Mouse (Mus musculus) kidney, embryonic 14.5 days (tissue): Measurements from ENCODE around the gene Slc1a1. TPM values are rescaled to one million over a fixed set of nuclear protein-coding genes. Genes with fewer than 3 reads are reported as not detected.

Experiments
- ATAC-seq: fragments of 200-750 bp; cut with Nextera tagmentation; 2 replicates; pipeline ENCODE4 v1.8.0; 2017; ENCODE audit warnings: moderate number of reproducible peaks, mild to moderate bottlenecking, moderate TSS enrichment, moderate library complexity; ENCODE audit not compliant: low FRiP score, low TSS enrichment
- H3K27ac ChIP-seq: fragments of 300-500 bp; sonication (generic); 2 replicates; pipeline ENCODE4 v1.5.1; 2014; ENCODE audit warnings: low read depth, mild to moderate bottlenecking, low read length, moderate library complexity, mixed read lengths
- H3K27me3 ChIP-seq: fragments of 300-500 bp; sonication (generic); 2 replicates; pipeline ENCODE4 v1.6.1; 2014; ENCODE audit warnings: mild to moderate bottlenecking, low read length; ENCODE audit not compliant: control insufficient read depth, insufficient read depth
- H3K36me3 ChIP-seq: fragments of 300-500 bp; sonication (generic); 2 replicates; pipeline ENCODE4 v1.6.1; 2014; ENCODE audit warnings: low read length, mixed read lengths; ENCODE audit not compliant: control insufficient read depth, insufficient read depth
- H3K4me1 ChIP-seq: fragments of 300-500 bp; sonication (generic); 2 replicates; pipeline ENCODE4 v1.6.1; 2014; ENCODE audit warnings: low read length, mixed read lengths; ENCODE audit not compliant: control insufficient read depth, insufficient read depth
- H3K4me2 ChIP-seq: fragments of 300-500 bp; sonication (generic); replicated peaks from 2 replicates; pipeline ENCODE4 v1.6.1; 2014; ENCODE audit warnings: low read depth, mild to moderate bottlenecking, low read length
- H3K4me3 ChIP-seq: fragments of 300-500 bp; sonication (generic); 2 replicates; pipeline ENCODE4 v1.5.1; 2014; ENCODE audit warnings: mild to moderate bottlenecking, low read length
- H3K9ac ChIP-seq: fragments of 300-500 bp; sonication (generic); 2 replicates; pipeline ENCODE4 v1.6.1; 2014; ENCODE audit warnings: low read depth, mild to moderate bottlenecking, low read length, moderate library complexity
- H3K9me3 ChIP-seq: fragments of 300-500 bp; sonication (generic); 2 replicates; pipeline ENCODE4 v1.6.1; 2016; ENCODE audit warnings: low read length; ENCODE audit not compliant: control insufficient read depth
- WGBS: fragments of 180-500 bp; shearing (Covaris S2); extraction: QIAGEN DNeasy Blood & Tissue Kit; methylation state at CpG from one replicate; pipeline ENCODE4 v1.1.7; 2014; 5-methylcytosine and 5-hydroxymethylcytosine counted together
- polyA plus RNA-seq: library from polyadenylated mRNA; unstranded; fragments of >200 nt; fragmentation: Nextera tagmentation; extraction: Ambion mirVana; gene quantifications from 2 replicates; pipeline ENCODE4 v1.2.1, GENCODE M21; 2014

Slc1a1 gene
- polyA plus RNA-seq, 1 experiment from 2014 or later = 1.3 TPM

DNA sequence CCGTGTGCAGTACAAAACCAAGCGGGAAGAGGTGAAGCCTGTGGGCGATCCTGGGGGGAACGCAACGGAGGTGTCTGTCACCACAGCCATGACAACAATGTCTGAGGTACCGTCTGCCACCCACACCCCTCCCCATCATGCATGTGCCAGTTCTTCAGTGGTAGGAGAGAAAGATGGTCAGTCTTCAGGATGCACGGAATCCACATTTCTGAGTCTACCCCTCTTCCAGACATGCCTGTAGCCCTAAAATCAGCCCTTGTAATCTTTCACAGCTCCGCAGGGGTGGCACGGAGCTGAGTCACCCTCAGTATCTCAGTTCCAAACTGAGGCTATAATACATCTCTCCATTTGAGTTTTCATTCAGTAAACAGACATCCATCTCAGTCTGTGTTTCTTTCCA lies 62.6 kb downstream of the Slc1a1 start:
- Histone ChIP-seq H3K27ac (no peak overlapping the region), H3K9me3 (no peaks in the 10 kb centered on the region), H3K27me3 (0 out of 2 replicates have a peak, but pooled peaks cover 5% of the 10 kb centered on the region), H3K4me2 (no peak overlapping the region), H3K9ac (no peak overlapping the region), H3K4me1 (no peaks in the 10 kb centered on the region), H3K4me3 (no peak overlapping the region), H3K36me3 (no peaks in the 10 kb centered on the region)
- ATAC-seq = no peak
- 84% methylated on average over 9 of the region's 9 CpGs for WGBS

- 0 out of 2 replicates have a peak, but pooled peaks cover 4% of the 10 kb centered on the region for H3K27me3 ChIP-seq
- H3K9ac ChIP-seq = no peak overlapping the region
- ATAC-seq = no peak
- no peak overlapping the region for H3K4me3 ChIP-seq
- H3K4me1 ChIP-seq = no peaks in the 10 kb centered on the region; the same call in 1 of the 2 replicates
- no peak overlapping the region for H3K27ac ChIP-seq
- no peak overlapping the region for H3K4me2 ChIP-seq
- 95% methylated on average over 2 of the region's 2 CpGs for WGBS
- H3K9me3 ChIP-seq = no peaks in the 10 kb centered on the region
- H3K36me3 ChIP-seq = no peaks in the 10 kb centered on the region
These were observed 65.9 kb downstream of the Slc1a1 start for GRCm38 (mm10) chr19:28900771-28901170.

- 6% methylated on average over 2 of the region's 2 CpGs for WGBS
- no peak overlapping the region for H3K9ac ChIP-seq
- no peak overlapping the region for H3K4me3 ChIP-seq
- H3K36me3 ChIP-seq = no peaks in the 10 kb centered on the region
- H3K9me3 ChIP-seq = no peaks in the 10 kb centered on the region
- H3K27ac ChIP-seq = no peak overlapping the region
- H3K27me3 ChIP-seq = no peaks in the 10 kb centered on the region
- H3K4me1 ChIP-seq = no peaks in the 10 kb centered on the region; the same call in 1 of the 2 replicates
- H3K4me2 ChIP-seq = no peak overlapping the region
- peak; percentile 88 for ATAC-seq
These were observed 67.3 kb downstream of the Slc1a1 start for GRCm38 (mm10) chr19:28902111-28902510.

DNA sequence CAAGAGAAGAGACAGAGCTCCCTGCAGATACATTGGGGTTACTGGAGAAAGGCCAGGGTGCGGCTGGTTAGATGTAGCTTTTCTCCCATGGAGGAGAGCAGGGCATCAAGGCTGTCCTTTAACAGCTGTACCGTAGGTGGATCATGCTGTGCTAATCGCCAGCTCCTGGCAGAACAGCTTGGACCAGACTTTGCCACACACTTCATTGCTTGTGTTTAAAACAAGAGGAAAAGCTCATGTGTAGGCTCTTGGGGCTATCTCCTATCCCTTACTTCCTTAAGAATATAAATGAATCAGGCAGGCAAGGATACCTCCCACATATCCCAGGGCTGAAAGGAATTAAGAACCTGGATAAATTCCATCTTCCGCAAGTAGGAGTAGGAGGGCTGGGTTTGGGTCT lies 68.0 kb downstream of the Slc1a1 start:
- ATAC-seq = no peak
- Histone ChIP-seq H3K27me3 (no peaks in the 10 kb centered on the region), H3K4me1 (no peaks in the 10 kb centered on the region; the same call in 1 of the 2 replicates), H3K4me2 (no peak overlapping the region), H3K4me3 (no peak overlapping the region), H3K9me3 (no peaks in the 10 kb centered on the region), H3K36me3 (no peaks in the 10 kb centered on the region), H3K27ac (no peak overlapping the region), H3K9ac (no peak overlapping the region)
- 71% methylated on average over 4 of the region's 4 CpGs for WGBS

DNA sequence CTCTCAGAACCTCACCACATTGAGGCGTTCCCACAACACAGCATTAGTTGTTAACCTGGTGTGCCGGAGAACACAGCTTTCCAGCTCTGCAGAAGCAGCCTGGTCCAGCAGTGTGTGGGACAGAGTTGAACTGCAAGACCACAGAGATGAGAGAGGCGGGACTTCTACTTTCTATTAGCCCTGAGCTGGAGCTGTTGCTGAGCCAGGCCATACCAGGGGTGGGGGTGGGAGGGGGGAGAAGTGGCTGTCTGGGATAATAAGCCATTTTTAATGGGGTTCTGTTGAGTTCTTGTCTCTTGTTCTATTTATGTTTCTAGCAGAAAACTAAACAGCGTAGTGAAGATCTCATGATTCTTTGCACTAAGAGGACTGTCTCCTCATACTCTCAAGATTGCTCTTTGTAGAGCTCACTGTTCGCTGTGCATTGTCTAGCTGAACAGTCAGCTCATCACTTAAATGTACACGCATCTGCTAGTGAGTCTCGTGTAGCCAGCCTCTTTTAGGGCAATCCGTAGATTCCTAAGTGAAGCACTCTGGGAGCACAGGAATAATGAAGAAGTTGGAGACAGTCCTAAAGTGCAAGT lies 68.8 kb downstream of the Slc1a1 start:
- no peak overlapping the region for H3K4me3 ChIP-seq
- ATAC-seq = no peak
- no peaks in the 10 kb centered on the region for H3K36me3 ChIP-seq
- no peak overlapping the region for H3K4me2 ChIP-seq
- H3K27me3 ChIP-seq = no peaks in the 10 kb centered on the region
- H3K9me3 ChIP-seq = no peaks in the 10 kb centered on the region
- no peak overlapping the region for H3K27ac ChIP-seq
- no peaks in the 10 kb centered on the region; the same call in 1 of the 2 replicates for H3K4me1 ChIP-seq
- no peak overlapping the region for H3K9ac ChIP-seq
- 83% methylated on average over 8 of the region's 8 CpGs for WGBS

DNA sequence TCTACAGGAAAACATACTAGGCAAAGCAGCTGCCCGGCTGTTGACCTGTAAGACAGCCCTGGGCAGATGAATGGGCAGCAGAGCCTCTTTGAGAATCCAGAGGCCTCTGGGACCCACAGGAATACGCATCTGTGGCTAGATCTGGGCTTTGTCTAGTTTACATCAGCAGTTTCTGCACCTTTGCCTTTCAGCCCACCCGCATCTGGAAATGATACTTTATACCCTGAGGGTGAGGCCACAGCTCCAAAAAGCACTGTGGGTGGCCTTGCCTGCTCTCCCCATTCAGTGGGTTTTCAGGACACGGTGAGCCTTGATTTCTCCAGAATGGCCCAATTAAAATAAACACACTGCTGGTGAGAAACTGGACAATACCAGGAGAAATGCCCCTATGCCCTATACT lies 73.3 kb downstream of the Slc1a1 start:
- no peak overlapping the region for H3K4me3 ChIP-seq
- H3K4me2 ChIP-seq = no peak overlapping the region
- WGBS = 64% methylated on average over 4 of the region's 4 CpGs
- no peaks in the 10 kb centered on the region for H3K36me3 ChIP-seq
- no peak overlapping the region for H3K27ac ChIP-seq
- H3K27me3 ChIP-seq = no peaks in the 10 kb centered on the region
- ATAC-seq = no peak
- no peaks in the 10 kb centered on the region for H3K9me3 ChIP-seq
- H3K9ac ChIP-seq = no peak overlapping the region
- H3K4me1 ChIP-seq = no peaks in the 10 kb centered on the region; the same call in 1 of the 2 replicates

- no peaks in the 10 kb centered on the region for H3K36me3 ChIP-seq
- WGBS = 82% methylated on average over 9 of the region's 9 CpGs
- H3K9me3 ChIP-seq = no peaks in the 10 kb centered on the region
- H3K4me2 ChIP-seq = no peak overlapping the region
- H3K9ac ChIP-seq = no peak overlapping the region
- H3K4me3 ChIP-seq = no peak overlapping the region
- H3K27me3 ChIP-seq = no peaks in the 10 kb centered on the region
- no peak for ATAC-seq
- H3K27ac ChIP-seq = no peak overlapping the region
- H3K4me1 ChIP-seq = no peaks in the 10 kb centered on the region
These were observed 73.8 kb downstream of the Slc1a1 start for GRCm38 (mm10) chr19:28908693-28909092.

DNA sequence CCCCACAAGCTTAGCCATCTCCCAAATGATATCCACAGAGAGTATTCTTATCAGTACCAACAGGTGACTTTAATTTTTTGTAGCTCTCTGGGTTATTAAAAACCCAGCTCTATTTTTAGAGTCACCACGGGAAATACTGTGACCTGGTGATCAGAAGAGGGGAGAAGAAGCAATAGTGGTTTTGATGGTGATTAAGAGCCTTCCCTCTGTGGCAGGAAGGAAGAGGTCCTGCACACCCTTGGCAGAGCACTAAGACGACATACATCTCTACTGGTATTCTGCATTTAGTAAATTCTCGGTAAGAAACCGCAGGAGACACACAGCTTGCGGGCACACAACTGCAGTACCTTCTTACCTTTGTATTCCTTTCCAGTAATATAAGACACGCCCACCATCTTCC lies 79.7 kb downstream of the Slc1a1 start:
- Histone ChIP-seq H3K27ac (no peak overlapping the region), H3K27me3 (no peaks in the 10 kb centered on the region), H3K36me3 (no peaks in the 10 kb centered on the region), H3K9ac (no peak overlapping the region), H3K4me1 (0 out of 2 replicates have a peak, but pooled peaks cover 5% of the 10 kb centered on the region), H3K9me3 (no peaks in the 10 kb centered on the region), H3K4me2 (no peak overlapping the region), H3K4me3 (no peak overlapping the region)
- no peak for ATAC-seq
- WGBS = 76% methylated on average over 6 of the region's 6 CpGs

DNA sequence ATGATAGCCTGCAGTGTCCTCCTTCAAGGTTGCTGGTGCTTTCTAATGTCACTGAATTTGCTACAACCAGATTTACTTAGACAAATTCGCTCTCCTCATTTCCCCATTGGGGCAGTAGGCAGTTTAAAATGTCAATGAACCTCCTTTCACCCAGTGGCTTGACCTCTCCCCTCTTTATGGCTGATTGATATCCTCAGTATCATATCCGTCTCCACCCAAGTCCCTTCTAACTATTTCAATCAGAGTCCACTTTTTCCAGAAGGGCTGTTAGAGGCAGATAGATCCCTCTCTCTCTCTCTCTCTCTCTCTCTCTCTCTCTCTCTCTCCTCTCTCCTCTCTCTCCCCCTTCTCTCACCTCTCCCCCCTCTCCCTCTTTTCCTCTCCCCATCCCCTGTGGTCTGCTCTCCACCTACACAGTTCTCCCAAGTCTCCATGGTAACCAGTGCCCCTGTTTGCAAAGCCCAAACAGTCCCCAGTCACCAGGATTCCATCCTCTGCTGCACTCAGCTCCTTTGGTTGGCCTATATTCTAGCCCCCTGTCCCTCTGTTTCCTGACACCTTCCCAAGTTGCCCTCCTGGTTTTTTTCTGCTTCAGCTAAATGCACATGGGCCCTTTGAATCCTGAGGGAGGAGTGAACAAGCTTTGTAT lies 80.9 kb downstream of the Slc1a1 start:
- 59% methylated on average over 2 of the region's 2 CpGs for WGBS
- no peak for ATAC-seq
- no peaks in the 10 kb centered on the region for H3K27me3 ChIP-seq

More for the DNA sequence above, 80.9 kb downstream of the Slc1a1 start:
- H3K4me1 ChIP-seq = 0 out of 2 replicates have a peak, but pooled peaks cover 5% of the 10 kb centered on the region
- no peak overlapping the region for H3K4me3 ChIP-seq
- no peaks in the 10 kb centered on the region for H3K36me3 ChIP-seq
- H3K4me2 ChIP-seq = no peak overlapping the region
- H3K9ac ChIP-seq = 0 out of 2 replicates have a peak overlapping the region, but pooled peaks have one; percentile 12
- no peak overlapping the region for H3K27ac ChIP-seq
- no peaks in the 10 kb centered on the region for H3K9me3 ChIP-seq
